Mouse (Mus musculus) adrenal gland, postnatal 14 days (tissue): ENCODE data around the gene Zdhhc16. TPM values are rescaled to one million over a fixed set of nuclear protein-coding genes. Genes with fewer than 3 reads are reported as not detected.

Source experiments
- DNase-seq: peaks from one replicate; pipeline ENCODE4 v3.0.0; 2021; ENCODE audit warnings: mixed read lengths
- total RNA-seq: library from RNA; stranded (reverse); gene quantifications from 2 replicates; pipeline ENCODE4 v1.2.3, GENCODE M21; 2021

Gene Zdhhc16
- total RNA-seq, 1 experiment from 2014 or later = 31.4 TPM

DNA sequence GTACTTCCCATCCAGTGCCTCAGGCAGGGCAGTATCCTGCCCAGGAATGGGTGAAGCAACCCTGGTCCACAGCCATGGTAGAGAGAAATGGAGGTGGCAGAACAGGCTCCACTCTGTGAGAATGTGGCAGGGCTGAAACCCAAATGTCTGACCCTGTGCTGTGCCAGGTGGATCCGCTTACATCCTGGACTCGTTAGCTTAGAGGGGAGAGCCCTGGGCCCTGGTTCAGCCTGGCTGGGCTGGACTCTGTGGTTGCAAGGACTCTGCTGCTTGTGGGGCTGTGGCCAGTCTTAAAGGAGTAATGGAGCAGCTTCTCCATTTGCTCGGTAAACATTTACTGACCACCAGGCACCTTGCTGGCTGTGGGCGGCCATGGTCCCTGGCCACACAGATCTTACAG lies 53.9 kb downstream of the Zdhhc16 start:
- DNase-seq = no peak

DNA sequence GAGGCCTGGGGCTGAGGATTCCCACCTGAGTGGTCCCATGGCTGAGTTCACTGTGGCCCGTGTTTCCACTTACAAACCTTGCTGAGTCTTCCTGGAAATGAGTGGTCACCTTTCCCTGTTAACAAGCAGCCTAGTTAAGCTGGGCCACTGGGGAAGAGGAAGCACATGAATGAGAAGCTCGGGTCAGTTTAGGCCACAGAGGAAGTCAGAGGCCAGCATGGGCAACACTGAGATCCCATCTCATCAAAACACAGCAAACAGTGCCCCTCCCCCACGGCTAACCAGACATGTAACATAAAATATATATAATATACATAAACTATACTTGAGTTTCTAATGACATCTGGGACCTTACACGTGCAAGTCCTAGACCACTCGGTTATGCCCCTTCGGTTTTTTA lies 56.5 kb downstream of the Zdhhc16 start:
- DNase-seq = no peak

DNA sequence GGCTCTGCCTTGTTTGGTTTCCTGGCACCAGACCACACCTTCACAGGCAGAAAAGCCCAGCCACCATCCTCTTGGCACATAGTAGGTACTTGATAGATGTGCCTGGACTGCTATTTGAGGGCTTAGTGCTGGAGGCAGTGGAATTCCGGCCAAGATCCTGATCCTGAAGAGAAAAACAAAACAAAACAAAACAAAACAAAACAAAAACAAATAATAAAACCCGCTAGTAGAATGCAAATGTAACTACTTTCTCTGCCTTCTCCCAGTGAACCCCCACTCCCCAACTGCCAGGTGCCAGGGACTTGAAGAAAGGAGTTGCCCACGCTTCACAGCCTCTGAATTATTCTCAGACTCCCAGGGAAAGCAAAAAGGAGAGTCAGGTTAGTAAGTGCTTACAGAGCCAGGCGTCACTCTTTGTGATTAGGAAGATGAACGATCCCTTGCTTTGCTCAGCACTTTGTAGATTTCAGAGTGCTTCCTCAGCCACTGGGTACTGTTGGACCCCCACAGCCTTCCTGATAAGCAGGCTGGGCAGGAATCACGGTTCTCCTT lies 58.7 kb downstream of the Zdhhc16 start:
- no peak for DNase-seq

DNA sequence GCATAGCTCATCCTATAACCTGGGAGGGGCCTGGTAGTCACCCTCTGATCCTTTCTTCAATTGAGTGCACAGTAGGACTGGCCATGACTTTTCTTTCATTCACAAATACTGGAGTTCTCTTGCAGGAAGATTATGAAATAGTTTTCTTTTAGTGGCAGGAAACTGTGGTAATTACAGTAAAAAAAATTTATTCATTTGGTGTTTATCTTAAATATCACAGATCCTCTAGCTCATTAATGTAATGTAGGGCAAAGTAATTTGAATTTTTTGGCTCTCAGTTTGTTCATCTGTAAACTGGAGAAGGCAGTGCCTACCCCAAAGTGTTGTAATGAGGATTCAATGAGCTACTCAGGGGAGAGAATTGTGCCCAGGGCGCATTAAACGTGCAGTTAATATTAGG lies 59.7 kb downstream of the Zdhhc16 start:
- no peak for DNase-seq

DNA sequence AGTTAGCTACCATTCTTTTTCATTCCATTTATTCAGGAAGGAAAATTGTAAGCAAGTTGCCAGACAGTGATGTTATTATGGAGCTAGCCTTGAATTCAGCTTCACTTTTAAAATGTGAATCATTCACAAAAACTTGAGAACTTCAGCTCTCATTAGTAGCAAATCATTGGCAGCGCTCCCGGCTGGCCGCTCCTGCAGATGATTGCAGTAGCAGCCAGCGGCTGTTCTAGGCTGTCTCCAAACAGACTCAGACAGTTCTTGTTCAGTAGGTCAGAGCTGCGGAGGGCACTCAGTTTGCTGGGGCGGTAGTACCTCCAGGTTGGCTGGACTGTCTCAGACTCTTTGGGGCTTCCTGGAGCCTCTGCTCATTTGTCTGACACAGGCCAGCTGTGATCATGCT lies 60.2 kb downstream of the Zdhhc16 start:
- DNase-seq = peak; percentile 93

Other genes starting within 250 kb of the Zdhhc16 start
- gene Slit1, start 189.8 kb upstream of the Zdhhc16 start, total RNA-seq = 6.5 and 7.2 TPM in 2 replicates
- gene Arhgap19, start 131.4 kb upstream of the Zdhhc16 start, total RNA-seq = 7.2 and 7.9 TPM in 2 replicates
- 7.5 and 10.7 TPM in 2 replicates for gene Frat1, start 103.5 kb upstream of the Zdhhc16 start, total RNA-seq
- 5.5 and 6.4 TPM in 2 replicates for gene Frat2, start 85.3 kb upstream of the Zdhhc16 start, total RNA-seq
- gene Rrp12, start 37.3 kb upstream of the Zdhhc16 start, total RNA-seq = 16.2 and 19.5 TPM in 2 replicates
- gene Pgam1, start 21.6 kb upstream of the Zdhhc16 start, total RNA-seq = 632 and 654 TPM in 2 replicates
- gene Exosc1, start 57 bp upstream of the Zdhhc16 start, total RNA-seq = 23.9 and 25.4 TPM in 2 replicates
- gene Mms19, start 47.7 kb downstream of the Zdhhc16 start, total RNA-seq = 19.9 and 22.2 TPM in 2 replicates
- gene Ubtd1, start 48.3 kb downstream of the Zdhhc16 start, total RNA-seq = 13.9 and 20.0 TPM in 2 replicates
- 0.68 and 0.82 TPM in 2 replicates for gene Ankrd2, start 102.5 kb downstream of the Zdhhc16 start, total RNA-seq
- 6.2 and 22.7 TPM in 2 replicates for gene Hoga1, start 112.1 kb downstream of the Zdhhc16 start, total RNA-seq
- 0.64 and 0.96 TPM in 2 replicates for gene 4933411K16Rik, start 118.8 kb downstream of the Zdhhc16 start, total RNA-seq
- 5.4 and 7.4 TPM in 2 replicates for gene Morn4, start 152.9 kb downstream of the Zdhhc16 start, total RNA-seq
- 50.4 and 51.5 TPM in 2 replicates for gene Pi4k2a, start 157.0 kb downstream of the Zdhhc16 start, total RNA-seq
- gene Avpi1, start 195.6 kb downstream of the Zdhhc16 start, total RNA-seq = 47.4 and 48.9 TPM in 2 replicates
- 46.4 and 50.1 TPM in 2 replicates for gene Marveld1, start 213.9 kb downstream of the Zdhhc16 start, total RNA-seq
- 42.7 and 45.0 TPM in 2 replicates for gene Zfyve27, start 230.5 kb downstream of the Zdhhc16 start, total RNA-seq